Mouse (Mus musculus): ENCODE measurements around the gene Fam25c.
A peak's percentile ranks its signal among the peaks of the same experiment; 100 is the strongest.

DNA sequence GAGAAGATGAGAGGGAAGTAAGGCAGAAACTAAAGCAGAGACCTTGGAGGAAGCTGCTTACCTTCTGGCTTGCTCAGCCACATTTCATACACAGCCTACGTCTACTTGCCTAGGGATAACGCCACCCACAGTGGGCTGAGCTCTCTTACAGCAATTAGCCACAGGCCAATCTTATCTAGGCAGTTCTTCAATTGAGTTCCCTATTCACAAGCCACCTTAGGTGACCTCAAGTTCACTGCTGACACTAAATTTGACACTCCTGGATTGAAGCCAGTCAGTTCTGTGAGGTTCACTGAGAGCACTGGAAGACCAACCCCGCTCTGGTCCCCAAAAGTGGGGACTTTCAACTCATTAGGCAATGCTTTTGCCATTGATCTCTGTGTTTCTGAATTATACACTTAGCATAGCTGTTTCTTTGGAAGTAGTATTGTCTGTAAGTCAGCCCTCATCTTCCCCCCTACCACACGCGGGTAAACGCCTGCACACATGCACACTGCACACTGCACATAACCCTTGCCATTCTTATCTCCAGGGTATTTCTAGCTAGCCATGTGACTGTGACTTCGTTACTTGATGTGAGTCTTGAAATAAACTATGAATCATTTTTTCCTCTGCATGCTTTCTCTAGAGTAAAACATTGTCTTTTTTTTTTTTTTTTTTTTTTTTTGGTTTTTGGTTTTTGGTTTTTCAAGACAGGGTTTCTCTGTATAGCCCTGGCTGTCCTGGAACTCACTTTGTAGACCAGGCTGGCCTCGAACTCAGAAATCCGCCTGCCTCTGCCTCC, 27.9 kb upstream of the Fam25c start:
- TF ChIP-seq ZNF384 (IDR thresholded peaks at IDR 0.05; ENCODE audit: low read depth, low read length): no peak
- TF ChIP-seq GATA1 (IDR thresholded peaks at IDR 0.05; ENCODE audit: low read depth, low read length): peak; percentile 55; the same call in 1 of the 2 replicates
- TF ChIP-seq EP300 (IDR thresholded peaks at IDR 0.05; ENCODE audit: low read depth in 1 of 2, low read length in 2 of 2): peak; percentile 64 to 76; a peak in 3 of 4 replicates
- no peak for TF ChIP-seq CTCF (IDR thresholded peaks at IDR 0.05 in 2 of 3, conservative IDR thresholded peaks at IDR 0.05 in 1 of 3; ENCODE audit: control insufficient read depth in 1 of 3, insufficient read depth in 1 of 3, low read depth in 2 of 3, low read length in 3 of 3, poor library complexity in 1 of 3, severe bottlenecking in 1 of 3)
- no peak for TF ChIP-seq USF2 (IDR thresholded peaks at IDR 0.05; ENCODE audit: borderline replicate concordance in 1 of 2, insufficient read depth in 1 of 2, low read depth in 1 of 2, low read length in 2 of 2)
- no peak for TF ChIP-seq KAT2A (conservative IDR thresholded peaks at IDR 0.05; ENCODE audit: low read depth, low read length)
- no peak for TF ChIP-seq POLR2A (IDR thresholded peaks at IDR 0.05; ENCODE audit: control insufficient read depth in 1 of 2, insufficient read depth in 1 of 2, low read depth in 1 of 2, low read length in 2 of 2, poor library complexity in 1 of 2)
- TF ChIP-seq ZC3H11A (IDR thresholded peaks at IDR 0.05; ENCODE audit: low read depth, low read length): no peak
- no peak for TF ChIP-seq NRF1 (IDR thresholded peaks at IDR 0.05; ENCODE audit: insufficient read depth, low read depth, low read length, poor library complexity, severe bottlenecking)
- TF ChIP-seq TBP (IDR thresholded peaks at IDR 0.05; ENCODE audit: low read depth, low read length): no peak
- TF ChIP-seq MYB (IDR thresholded peaks at IDR 0.05; ENCODE audit: low read depth, low read length): no peak
- TF ChIP-seq MAX (IDR thresholded peaks at IDR 0.05; ENCODE audit: low read length): no peak
- no peak for TF ChIP-seq HCFC1 (IDR thresholded peaks at IDR 0.05; ENCODE audit: low read depth, low read length)

Measured in MEL (cell line).